Mouse (Mus musculus) midbrain, embryonic 16.5 days (tissue): ENCODE measurements around the gene Gm17018. TPM values are rescaled to one million over a fixed set of nuclear protein-coding genes. Genes with fewer than 3 reads are reported as not detected.

Experiments used
- ATAC-seq: fragments of 200-750 bp; cut with Nextera tagmentation; 2 replicates; pipeline ENCODE4 v1.8.0; 2017; ENCODE audit warnings: moderate TSS enrichment
- H3K27ac ChIP-seq: fragments of 300-500 bp; sonication (generic); 2 replicates; pipeline ENCODE4 v1.5.1; 2014; ENCODE audit warnings: mild to moderate bottlenecking, low read length, mixed read lengths
- H3K27me3 ChIP-seq: fragments of 300-500 bp; sonication (generic); 2 replicates; pipeline ENCODE4 v1.6.1; 2014; ENCODE audit warnings: low read depth, low read length, mixed read lengths; ENCODE audit not compliant: control insufficient read depth, insufficient read depth
- H3K36me3 ChIP-seq: fragments of 300-500 bp; sonication (generic); 2 replicates; pipeline ENCODE4 v1.6.1; 2014; ENCODE audit warnings: mild to moderate bottlenecking, low read length, moderate library complexity, mixed read lengths; ENCODE audit not compliant: control insufficient read depth, insufficient read depth
- H3K4me1 ChIP-seq: fragments of 300-500 bp; sonication (generic); 2 replicates; pipeline ENCODE4 v1.6.1; 2014; ENCODE audit warnings: mild to moderate bottlenecking, low read length, mixed read lengths; ENCODE audit not compliant: control insufficient read depth, insufficient read depth
- H3K4me2 ChIP-seq: fragments of 300-500 bp; sonication (generic); 2 replicates; pipeline ENCODE4 v1.6.1; 2014; ENCODE audit warnings: mild to moderate bottlenecking, low read length, mixed read lengths
- H3K4me3 ChIP-seq: fragments of 300-500 bp; sonication (generic); 2 replicates; pipeline ENCODE4 v1.5.1; 2014; ENCODE audit warnings: low read depth, mild to moderate bottlenecking, low read length, moderate library complexity, mixed read lengths
- H3K9ac ChIP-seq: fragments of 300-500 bp; sonication (generic); 2 replicates; pipeline ENCODE4 v1.6.1; 2014; ENCODE audit warnings: low read depth, low read length, mixed read lengths
- H3K9me3 ChIP-seq: fragments of 300-500 bp; sonication (generic); replicated peaks from 2 replicates; pipeline ENCODE4 v1.6.1; 2014; ENCODE audit warnings: mild to moderate bottlenecking, low read length, mixed read lengths; ENCODE audit not compliant: control insufficient read depth, poor library complexity, severe bottlenecking
- WGBS: fragments of 180-500 bp; shearing (Covaris S2); extraction: QIAGEN DNeasy Blood & Tissue Kit; methylation state at CpG from one replicate; pipeline ENCODE4 v1.1.7; 2014; 5-methylcytosine and 5-hydroxymethylcytosine counted together
- polyA plus RNA-seq: library from polyadenylated mRNA; unstranded; fragments of >200 nt; fragmentation: Nextera tagmentation; extraction: Ambion mirVana; gene quantifications from 2 replicates; pipeline ENCODE4 v1.2.1, GENCODE M21; 2015

Gene Gm17018
- polyA plus RNA-seq, 1 experiment from 2014 or later, result 75.8 TPM

DNA sequence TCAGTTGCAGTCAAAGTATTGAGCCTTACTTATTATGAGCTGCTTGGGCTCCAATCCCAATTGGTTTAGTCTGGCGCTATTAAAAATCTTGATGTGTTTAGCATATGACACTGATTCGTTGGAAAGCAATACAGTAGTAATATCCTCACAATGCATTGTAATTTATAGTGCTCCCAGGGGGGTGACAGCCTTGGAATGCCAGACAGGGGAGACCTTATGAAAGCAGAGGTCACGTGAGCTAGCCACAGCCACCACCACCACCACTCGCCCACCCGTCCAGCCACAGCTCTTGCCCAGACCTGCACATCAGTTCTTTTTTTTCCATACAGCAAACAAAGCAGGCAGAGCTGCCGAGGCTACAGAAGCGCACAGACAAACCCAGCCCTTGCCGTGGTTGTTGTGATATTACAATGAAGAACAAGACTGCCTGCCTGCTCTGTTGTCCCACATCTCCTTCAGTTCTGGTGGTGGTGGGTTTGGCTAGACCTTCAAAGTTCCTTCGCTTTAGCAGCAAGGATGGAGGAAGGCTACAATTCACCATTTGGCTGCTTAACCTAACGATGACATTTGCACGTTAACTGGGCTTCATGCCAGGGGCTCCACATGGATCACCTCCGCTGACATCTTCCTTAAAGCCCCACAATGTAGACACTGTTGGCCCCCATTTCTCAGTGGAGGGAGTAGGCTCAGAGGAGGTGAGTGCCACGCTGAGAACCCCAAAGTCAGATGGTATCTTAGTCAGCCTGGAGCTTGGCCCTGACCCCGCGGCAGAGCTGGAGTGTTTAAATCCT is 5.7 kb downstream of the Gm17018 start:
- no peaks in the 10 kb centered on the region for H3K36me3 ChIP-seq
- H3K27ac ChIP-seq, result no peak overlapping the region
- H3K9me3 ChIP-seq, result no peaks in the 10 kb centered on the region
- 52% methylated on average over 15 of the region's 15 CpGs for WGBS
- peaks cover 6% of the 10 kb centered on the region; the same call in 1 of the 2 replicates for H3K4me1 ChIP-seq
- no peak for ATAC-seq
- no peak overlapping the region for H3K4me3 ChIP-seq
- no peak overlapping the region for H3K4me2 ChIP-seq
- H3K9ac ChIP-seq, result no peak overlapping the region
- H3K27me3 ChIP-seq, result peaks cover 34% of the 10 kb centered on the region

DNA sequence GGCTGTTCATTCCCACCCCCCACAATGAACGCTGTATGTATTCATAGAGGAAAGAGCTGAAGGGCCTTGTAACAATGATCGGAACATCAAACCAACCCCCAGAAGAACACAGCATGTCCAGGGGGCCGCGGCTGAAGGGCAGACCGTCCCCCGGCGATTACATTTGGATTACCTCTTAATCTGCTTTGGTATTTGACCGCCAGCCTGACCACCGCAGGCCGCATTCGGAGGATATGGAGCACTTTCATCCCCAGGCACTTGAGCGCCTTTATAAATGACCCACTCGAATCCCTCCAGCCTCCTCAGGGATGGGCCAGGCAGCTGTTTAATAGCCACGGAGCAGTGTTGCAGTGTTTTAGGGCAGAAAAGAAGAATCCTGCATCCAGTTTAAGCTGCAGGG is 7.0 kb downstream of the Gm17018 start:
- Histone ChIP-seq H3K27ac (no peak overlapping the region), H3K9ac (no peak overlapping the region)

DNA sequence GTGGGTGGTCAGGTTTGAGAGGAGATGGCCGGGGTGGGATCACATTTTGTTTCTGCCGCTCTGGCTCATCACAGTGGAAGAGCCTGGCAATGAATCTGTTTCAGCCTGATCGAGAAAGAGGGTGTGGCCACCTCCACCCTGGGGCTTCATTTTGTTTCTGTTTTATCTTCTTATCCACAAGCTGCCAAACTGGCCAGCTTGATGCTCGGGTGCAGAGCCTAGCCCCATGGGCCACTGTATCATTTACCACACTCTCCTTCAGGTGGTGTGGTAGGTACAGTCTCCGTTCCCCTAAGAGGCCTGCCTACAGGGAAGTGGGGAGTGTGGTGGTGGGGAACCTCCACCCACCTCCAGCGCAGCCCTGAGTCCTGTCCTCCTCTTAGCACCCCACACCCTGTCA is 12.6 kb downstream of the Gm17018 start:
- 76% methylated on average over 6 of the region's 6 CpGs for WGBS

More for the DNA sequence above, 7.0 kb downstream of the Gm17018 start:
- Histone ChIP-seq H3K27me3 (peaks cover 41% of the 10 kb centered on the region), H3K4me1 (0 out of 2 replicates have a peak, but pooled peaks cover 2% of the 10 kb centered on the region), H3K36me3 (peaks cover 3% of the 10 kb centered on the region; the same call in 1 of the 2 replicates), H3K4me2 (no peak overlapping the region), H3K4me3 (no peak overlapping the region), H3K9me3 (no peaks in the 10 kb centered on the region)
- ATAC-seq, result no peak
- 13% methylated on average over 14 of the region's 14 CpGs for WGBS

DNA sequence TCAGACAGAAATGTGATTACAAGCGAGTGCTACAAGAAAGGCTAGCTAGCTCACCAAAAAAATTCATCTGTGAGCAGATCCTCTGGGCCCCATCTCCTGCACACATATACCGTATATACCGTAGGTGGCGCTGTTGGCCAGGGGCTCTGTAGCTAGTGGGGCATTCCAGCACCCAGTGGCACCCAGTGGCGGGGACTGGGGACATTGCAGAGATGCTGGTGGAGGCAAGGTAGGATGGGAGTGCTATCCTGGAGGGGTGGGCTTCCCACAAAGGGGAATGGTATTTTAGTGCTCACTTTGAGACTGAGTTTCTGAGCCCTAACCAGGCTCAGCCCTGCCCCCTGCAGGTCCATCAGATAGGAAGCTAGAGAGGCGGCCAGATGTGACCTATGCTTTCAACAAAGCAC is 13.4 kb downstream of the Gm17018 start:
- no peak overlapping the region for H3K4me2 ChIP-seq
- H3K9me3 ChIP-seq, result no peaks in the 10 kb centered on the region
- peaks cover 16% of the 10 kb centered on the region for H3K36me3 ChIP-seq
- 14% methylated on average over 6 of the region's 6 CpGs for WGBS
- peaks cover 19% of the 10 kb centered on the region for H3K27me3 ChIP-seq
- H3K4me1 ChIP-seq, result no peaks in the 10 kb centered on the region; the same call in 1 of the 2 replicates
- H3K9ac ChIP-seq, result no peak overlapping the region
- peak; percentile 75 for ATAC-seq
- no peak overlapping the region for H3K27ac ChIP-seq
- no peak overlapping the region for H3K4me3 ChIP-seq

More for the DNA sequence above, 12.6 kb downstream of the Gm17018 start:
- H3K36me3 ChIP-seq, result peaks cover 8% of the 10 kb centered on the region; the same call in 1 of the 2 replicates
- H3K9me3 ChIP-seq, result no peaks in the 10 kb centered on the region
- peaks cover 19% of the 10 kb centered on the region for H3K27me3 ChIP-seq
- H3K27ac ChIP-seq, result no peak overlapping the region
- H3K4me3 ChIP-seq, result no peak overlapping the region
- no peak for ATAC-seq
- H3K4me1 ChIP-seq, result no peaks in the 10 kb centered on the region; the same call in 1 of the 2 replicates
- H3K4me2 ChIP-seq, result no peak overlapping the region
- no peak overlapping the region for H3K9ac ChIP-seq

DNA sequence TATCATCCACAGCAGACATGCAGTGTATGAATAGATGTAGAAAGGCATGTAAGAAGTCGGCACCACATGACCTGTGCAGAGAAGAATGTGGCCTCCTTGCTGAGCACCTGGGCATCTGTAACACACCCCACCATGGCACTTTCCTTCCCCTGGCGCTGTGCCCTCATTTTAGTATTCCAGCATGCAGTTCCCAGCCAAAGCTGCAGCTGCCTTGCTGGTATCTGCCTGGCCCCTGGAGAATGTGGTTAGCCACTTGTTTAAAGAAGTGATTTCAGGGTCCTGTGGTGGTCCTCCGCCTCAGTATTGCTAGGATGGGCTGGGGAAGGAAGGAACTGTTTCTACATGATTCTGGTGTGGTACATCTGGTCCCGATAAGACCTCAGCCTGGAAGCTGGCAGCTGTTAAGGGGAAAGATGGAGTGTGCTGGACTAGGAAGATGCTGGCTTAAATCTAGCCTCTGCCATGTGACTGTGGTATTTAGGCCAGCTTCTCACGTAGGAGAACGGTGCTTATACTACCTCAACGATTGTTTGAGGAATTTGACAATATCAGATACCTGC is 14.0 kb downstream of the Gm17018 start:
- 0 out of 2 replicates have a peak, but pooled peaks have one; percentile 25 for ATAC-seq
- WGBS, result 80% methylated on average over 7 of the region's 7 CpGs

DNA sequence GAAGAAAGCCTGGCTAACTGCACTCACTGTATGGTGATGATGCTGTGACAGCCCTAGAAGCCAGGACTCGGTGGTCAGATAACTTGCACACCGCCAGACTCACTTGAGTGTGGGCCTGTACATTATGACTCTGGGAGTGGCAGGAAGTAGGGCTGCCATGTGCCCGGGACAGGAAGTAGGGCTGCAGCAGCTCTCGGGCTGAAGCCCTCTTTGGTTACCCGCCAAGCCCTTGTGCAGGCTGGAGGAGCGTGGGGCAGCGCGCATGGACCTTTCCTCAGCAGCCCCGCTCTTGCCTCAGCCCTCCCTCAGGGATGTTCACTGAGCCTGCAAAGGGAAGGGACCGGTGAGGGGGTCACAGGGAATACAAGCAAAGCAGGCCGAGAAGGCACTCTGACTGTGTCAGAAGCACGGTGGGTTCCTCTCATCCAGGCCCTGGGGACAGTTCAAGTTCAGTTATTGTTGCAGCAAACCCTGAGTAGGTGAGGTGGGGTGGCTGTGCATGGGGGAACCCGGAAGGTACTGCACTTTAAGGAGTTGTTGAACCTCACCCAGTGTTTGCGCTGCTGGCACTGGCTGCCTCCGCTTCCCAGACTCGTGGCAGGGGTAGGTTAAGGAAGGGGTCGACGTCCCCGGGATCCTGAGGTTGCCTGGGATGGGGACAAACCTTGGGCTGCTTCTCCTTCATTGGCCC is 14.7 kb downstream of the Gm17018 start:
- no peak for ATAC-seq
- Histone ChIP-seq H3K4me3 (no peak overlapping the region), H3K36me3 (peaks cover 17% of the 10 kb centered on the region), H3K4me2 (no peak overlapping the region), H3K9me3 (no peaks in the 10 kb centered on the region), H3K27me3 (0 out of 2 replicates have a peak, but pooled peaks cover 10% of the 10 kb centered on the region), H3K27ac (no peak overlapping the region), H3K4me1 (peaks cover 5% of the 10 kb centered on the region), H3K9ac (no peak overlapping the region)
- WGBS, result 51% methylated on average over 19 of the region's 19 CpGs

More for the DNA sequence above, 14.0 kb downstream of the Gm17018 start:
- Histone ChIP-seq H3K4me3 (no peak overlapping the region), H3K36me3 (peaks cover 17% of the 10 kb centered on the region), H3K9ac (no peak overlapping the region), H3K4me2 (no peak overlapping the region), H3K4me1 (no peaks in the 10 kb centered on the region; the same call in 1 of the 2 replicates), H3K27ac (no peak overlapping the region), H3K27me3 (peaks cover 15% of the 10 kb centered on the region), H3K9me3 (no peaks in the 10 kb centered on the region)

GRCm38 (mm10) chr19:45575632-45576001 is 15.2 kb downstream of the Gm17018 start:
- no peak overlapping the region for H3K4me3 ChIP-seq
- 0 out of 2 replicates have a peak, but pooled peaks cover 10% of the 10 kb centered on the region for H3K27me3 ChIP-seq
- 14% methylated on average over 8 of the region's 8 CpGs for WGBS
- H3K36me3 ChIP-seq, result peaks cover 17% of the 10 kb centered on the region
- H3K4me2 ChIP-seq, result no peak overlapping the region
- peaks cover 9% of the 10 kb centered on the region for H3K4me1 ChIP-seq
- no peak overlapping the region for H3K27ac ChIP-seq
- no peak for ATAC-seq
- no peak overlapping the region for H3K9ac ChIP-seq
- no peaks in the 10 kb centered on the region for H3K9me3 ChIP-seq

DNA sequence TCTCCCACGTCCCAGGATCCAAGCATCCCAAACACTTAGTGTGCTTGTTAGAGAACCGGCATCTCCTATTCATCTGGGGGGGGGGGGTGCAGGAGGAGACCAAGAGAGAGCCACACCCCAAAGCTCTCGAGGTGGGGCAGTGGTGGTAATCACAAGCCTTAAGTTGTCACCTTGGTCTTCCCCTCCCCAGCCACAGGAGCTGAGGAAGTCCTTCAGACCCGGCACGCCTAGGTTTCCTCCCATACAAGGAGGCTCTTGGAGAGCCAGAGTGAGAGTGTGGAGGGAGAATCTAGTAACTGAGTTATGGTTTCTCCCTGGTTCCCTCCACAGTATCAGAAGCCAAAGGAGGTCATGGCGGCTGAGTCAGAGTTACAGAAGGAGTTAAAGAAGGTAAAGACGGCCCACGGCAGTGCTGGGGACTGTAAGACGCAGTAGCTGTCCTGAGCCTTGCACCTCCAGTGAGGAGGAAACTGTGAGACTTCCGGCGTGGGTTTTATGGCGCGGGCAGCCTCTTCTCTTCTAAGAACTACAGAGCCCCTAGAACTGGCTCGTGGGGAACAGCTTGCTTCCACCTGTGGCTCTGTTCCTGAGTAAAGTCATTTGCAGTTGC is 16.8 kb downstream of the Gm17018 start:
- no peak for ATAC-seq
- H3K36me3 ChIP-seq, result peaks cover 14% of the 10 kb centered on the region
- 0 out of 2 replicates have a peak, but pooled peaks cover 4% of the 10 kb centered on the region for H3K27me3 ChIP-seq
- no peak overlapping the region for H3K4me2 ChIP-seq
- peaks cover 9% of the 10 kb centered on the region for H3K4me1 ChIP-seq
- no peak overlapping the region for H3K4me3 ChIP-seq
- no peaks in the 10 kb centered on the region for H3K9me3 ChIP-seq
- 87% methylated on average over 14 of the region's 14 CpGs for WGBS
- H3K9ac ChIP-seq, result no peak overlapping the region
- no peak overlapping the region for H3K27ac ChIP-seq
